Mouse (Mus musculus) urinary bladder, postnatal 36 days (tissue): Measurements from ENCODE around the gene Gpatch2.

ENCODE experiments used
- DNase-seq, 2 experiments: peaks; one replicate each; pipeline ENCODE4 v3.0.0; 2022; ENCODE audit warnings: low spot score in 2 of 2, mixed read lengths in 1 of 2

The Gpatch2 gene

DNA sequence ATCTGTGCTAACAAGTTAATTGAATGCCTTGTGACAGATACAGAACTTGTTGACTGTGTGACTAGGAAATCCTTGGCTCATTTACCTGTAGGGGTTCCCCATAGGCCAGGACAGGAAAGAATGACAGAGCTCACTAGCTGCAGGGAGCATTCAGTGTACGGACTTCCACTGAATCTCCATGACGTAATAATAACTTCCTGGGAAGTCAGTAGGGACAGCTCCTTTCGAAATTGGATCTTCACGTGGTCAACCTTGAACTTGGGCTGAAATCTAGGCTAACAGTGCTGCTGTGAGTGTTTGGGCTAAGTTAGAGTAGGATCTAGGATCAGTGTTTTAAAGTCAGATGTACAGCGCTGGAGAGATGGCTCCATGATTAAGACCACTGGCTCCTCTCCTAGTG, 29.4 kb downstream of the Gpatch2 start:
- DNase-seq: no peak

DNA sequence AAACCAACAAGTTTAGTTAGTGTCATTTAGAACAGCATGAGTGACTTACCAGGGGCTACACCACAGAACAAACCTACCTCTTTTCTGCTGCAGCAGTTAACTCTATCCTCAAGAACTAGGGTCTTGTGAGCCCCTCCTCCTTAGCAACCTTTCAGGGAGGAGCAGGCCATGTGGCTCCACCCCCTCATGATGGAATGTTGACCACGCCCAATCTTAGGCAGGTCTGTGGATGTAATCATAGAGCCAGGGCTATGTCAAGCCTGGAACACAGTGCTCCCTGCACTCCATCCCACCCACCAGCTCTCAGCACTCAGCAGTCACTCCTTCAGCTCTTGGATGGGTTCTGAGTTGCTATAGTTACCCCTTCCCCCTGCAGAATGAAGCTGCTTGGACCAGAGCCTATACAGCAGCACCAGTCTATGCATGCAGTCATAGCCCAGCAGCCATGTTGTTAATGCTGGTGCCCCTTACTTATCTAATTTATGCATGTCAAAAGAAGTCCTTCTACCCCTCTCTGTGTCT, 35.5 kb downstream of the Gpatch2 start:
- DNase-seq: no peak

DNA sequence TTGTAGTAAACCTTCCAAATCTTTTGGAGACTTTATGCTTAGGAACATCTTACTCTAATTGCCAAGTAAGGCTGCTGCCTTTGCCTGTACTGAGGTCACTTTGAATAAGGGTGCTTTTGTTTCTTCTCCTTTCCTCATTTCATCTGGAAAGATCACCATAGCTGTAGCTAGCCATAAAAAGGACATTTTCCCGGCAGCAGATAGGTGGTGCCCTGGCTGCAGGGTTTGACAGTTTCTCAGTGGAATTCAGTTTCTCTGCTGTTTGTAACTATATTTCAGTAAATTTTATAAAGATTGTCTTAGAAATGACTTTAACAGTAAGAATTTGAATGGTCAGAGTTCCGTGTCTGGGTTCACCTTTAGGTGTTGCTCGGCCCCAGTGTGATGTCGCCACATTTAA, 43.4 kb downstream of the Gpatch2 start:
- no peak for DNase-seq

DNA sequence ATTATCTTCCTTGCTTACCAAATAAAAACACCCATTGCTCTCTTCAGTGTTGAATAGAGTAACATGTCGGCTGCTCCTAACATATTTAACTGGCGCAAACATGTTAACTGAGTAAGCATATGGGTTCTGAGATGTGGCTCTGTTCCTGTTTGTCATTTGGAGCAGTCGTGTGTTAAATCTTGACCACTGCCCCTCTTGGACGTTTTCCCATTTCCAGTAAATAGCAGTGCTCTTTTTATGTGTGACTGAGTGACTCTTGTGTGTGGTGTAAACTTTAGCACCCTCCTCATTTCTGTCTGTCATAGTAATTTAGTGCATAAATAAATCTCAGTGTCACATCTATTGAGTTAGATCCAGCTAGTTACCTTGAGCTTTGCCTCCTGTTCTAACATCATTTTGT, 52.3 kb downstream of the Gpatch2 start:
- no peak for DNase-seq

DNA sequence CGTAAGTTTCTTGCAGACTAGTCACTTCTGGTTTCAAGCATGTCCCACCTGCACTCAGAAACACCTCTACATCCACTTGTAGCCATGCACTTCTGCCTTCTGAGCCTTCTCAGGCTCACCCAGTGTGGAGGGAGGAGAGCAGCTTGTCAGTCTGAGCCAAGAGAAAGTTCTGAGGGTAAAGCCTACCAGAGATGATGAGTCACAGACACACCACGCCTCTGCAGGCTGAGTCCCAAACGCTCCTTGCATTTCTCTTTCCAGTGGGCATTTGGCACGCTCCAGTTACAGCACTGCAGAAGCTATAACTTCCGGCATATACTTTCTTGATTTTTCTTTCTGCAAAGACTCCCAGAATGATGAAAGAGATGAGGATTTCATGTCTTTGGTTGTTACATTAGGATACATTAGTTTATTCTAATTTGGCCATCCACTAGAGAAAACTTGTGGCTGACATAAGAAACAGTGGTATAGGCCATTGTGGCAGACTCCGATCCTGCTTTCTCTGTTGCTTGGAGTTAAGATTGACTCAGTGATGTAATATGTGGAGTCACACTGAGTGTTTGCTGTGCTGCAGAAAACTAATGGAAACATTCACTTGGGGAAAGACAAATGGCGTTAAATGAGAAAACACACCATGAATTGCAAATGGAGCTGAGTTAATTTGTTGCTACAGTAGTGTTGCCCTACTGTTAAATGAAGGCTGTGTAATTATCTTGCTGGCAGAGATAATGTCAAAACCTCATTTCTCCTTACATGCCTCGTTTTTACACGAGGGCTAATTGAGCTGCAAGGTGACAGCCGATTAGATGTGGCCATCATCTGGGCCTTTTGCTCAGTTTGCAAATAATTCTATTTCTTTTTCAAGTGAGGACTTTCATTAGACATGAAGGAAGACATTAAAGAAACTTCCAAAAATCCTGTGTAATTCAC, 55.3 kb downstream of the Gpatch2 start:
- peak in 1 of 2 experiments; percentile 17 for DNase-seq

DNA sequence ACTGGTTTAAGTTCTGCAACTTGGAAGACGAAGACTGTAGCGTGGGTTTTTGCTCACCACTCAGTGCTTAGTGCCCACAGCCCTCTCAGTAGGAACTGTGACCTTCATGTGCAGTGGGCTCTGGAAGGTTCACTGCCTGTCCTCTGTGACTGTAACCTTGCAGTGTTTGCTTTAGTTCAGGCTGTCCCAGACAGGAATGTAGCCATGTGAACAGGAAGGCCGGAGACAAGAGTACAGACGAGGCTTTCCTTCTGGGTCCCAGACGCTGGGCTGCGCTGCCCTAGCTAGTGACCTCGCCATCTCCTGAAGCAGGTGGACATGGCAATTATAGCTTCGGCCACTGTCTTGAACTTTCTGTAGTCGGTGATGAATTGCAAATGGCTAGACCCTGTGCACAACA, 62.0 kb downstream of the Gpatch2 start:
- no peak for DNase-seq

DNA sequence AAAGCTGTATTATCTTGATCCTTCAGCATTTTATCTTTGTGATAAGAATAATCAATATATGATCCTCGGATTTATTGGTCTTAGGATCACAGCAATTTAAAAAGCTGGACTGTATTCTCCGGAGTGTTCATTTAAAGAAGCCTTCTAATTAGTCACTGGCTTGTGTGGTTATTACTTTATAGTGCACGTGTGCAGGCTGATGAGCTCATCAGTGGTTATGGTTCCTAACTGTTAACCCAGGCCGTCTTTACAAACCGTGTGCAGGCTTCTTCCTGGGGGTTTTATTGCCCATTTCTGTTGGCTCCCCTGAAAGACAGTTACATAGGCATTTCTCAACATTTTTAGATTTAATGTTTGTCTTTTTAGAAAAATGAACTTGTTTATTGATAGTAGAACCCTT, 63.2 kb downstream of the Gpatch2 start:
- DNase-seq: no peak

DNA sequence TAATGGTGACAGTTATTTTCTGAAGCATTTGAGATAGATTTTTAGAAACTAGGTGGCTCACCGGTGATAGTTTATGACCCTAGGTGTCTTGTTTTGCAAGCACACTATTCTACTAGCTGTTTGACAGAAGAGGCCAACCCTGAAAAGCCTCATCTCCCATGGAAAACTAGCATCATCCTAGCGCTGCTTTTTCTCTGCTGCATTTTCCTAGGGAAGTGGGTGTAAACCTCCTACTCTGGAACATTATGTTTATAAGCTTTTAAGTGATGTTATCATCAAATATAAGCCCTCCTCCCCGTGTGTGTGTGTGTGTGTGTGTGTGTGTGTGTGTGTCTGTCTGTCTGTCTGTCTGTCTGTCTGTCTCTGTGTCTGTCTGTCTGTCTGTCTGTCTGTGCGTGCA, 64.5 kb downstream of the Gpatch2 start:
- DNase-seq: no peak

DNA sequence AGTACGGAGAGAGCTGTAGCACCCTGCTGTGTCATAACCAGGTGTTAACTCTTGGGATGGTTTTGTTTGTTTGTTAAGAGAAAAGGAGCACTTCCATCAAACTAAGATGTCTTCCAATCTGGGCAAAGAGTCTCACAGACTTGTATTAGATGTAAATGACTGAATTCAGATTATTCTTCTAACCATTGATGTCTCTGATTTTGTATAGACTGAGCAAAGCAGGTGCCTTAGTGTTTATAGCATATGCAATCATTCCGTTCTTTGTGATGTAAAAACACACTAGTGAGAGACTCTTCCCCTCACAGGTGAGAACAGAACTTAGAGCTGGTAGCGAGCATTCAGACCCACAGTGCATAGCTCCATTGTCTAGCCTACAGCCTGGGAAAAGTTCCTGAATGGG, 67.0 kb downstream of the Gpatch2 start:
- DNase-seq: no peak

DNA sequence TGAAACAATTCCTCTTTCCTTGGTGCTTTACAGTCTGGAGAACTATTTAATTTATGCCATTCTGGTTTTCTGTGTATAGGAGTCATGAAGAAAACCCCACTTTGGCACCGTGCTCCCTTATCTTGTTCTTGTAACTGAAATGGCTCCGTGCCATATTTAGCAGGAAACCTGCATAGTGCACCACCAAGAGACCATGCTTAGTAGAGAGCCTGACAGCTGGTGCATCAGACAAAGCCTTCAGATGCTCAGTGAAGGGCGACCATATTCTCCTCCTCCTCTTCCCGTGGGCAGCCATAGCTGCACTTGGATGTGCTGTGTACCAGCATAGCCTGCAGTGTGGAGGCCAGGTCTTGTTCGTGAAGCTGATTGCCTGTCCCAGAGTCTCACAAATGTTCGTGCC, 67.5 kb downstream of the Gpatch2 start:
- no peak for DNase-seq

DNA sequence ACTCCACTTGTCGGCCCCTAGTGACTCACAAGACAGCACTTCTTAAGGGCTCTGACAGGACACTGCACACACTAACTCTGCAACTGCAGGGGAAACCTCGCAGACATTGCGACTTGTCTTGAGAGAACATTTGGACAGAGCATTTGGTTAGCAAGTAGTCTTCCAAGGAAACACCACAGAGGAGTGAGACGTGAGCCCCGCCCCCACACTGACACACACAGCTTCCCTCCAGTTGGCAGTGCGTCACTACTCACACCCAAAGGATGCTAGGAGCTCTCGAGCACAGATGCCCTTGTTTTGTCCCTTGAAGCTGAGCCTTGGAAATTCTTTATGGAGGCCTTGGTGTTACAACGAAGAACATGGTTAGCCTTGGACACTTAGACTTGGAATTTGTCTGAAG, 70.4 kb downstream of the Gpatch2 start:
- DNase-seq: no peak

DNA sequence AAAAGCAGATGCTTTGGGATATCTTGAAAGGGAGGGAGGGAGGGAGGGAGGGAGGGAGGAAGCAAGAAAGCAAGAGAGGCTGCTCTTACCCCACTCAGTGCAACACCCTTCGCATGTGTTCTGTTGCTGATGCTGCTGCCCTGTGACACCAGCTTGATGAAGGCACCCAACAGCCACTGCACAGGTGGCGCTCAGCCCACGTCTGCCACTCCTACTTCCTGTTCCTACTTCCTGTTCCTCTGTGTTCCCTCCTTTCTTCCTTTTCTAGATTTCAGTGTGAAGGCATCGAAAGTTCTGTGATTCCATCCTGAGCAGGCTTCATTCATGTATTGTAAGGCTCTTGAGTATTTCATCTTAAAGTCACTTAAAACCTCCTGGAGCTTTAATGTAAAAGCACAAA, 71.1 kb downstream of the Gpatch2 start:
- DNase-seq: no peak

DNA sequence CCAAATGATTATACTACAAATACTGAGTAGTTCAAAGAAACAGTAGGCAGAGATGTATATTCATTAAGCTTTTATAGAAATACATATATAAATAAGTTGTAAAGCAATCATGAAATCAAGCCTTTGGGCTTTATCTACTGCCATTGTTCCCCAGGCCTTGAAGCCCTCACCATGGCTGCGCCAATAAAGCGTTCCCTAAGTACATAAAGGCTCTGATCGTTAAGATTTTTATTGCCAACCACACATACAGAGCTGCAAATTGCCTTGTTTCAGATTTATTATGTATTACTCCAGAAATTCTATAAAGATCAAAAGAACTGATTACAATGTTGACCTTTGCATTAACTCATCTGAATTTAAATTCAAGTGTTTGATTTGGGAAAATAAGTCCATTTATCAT, 71.6 kb downstream of the Gpatch2 start:
- DNase-seq: no peak

DNA sequence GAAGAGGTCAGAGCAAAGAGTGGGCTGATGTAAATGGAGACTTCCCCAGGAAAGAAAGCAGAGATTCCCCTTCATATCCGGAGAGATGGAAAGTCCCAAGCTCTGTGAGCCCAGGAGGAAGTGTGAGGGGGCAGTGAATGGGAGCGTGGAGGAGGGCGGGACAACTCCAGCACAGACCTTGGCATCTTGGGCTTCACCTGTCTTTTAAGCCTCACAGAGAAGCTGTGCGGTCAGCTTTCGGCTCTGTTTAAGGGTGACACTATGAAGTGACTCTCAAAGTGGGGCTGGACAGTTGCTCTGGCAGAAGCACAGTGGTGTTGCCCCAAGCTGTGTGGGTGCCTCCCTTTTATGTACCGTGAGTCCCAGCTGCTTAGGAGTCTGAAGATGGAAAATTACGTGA, 74.9 kb downstream of the Gpatch2 start:
- no peak for DNase-seq

DNA sequence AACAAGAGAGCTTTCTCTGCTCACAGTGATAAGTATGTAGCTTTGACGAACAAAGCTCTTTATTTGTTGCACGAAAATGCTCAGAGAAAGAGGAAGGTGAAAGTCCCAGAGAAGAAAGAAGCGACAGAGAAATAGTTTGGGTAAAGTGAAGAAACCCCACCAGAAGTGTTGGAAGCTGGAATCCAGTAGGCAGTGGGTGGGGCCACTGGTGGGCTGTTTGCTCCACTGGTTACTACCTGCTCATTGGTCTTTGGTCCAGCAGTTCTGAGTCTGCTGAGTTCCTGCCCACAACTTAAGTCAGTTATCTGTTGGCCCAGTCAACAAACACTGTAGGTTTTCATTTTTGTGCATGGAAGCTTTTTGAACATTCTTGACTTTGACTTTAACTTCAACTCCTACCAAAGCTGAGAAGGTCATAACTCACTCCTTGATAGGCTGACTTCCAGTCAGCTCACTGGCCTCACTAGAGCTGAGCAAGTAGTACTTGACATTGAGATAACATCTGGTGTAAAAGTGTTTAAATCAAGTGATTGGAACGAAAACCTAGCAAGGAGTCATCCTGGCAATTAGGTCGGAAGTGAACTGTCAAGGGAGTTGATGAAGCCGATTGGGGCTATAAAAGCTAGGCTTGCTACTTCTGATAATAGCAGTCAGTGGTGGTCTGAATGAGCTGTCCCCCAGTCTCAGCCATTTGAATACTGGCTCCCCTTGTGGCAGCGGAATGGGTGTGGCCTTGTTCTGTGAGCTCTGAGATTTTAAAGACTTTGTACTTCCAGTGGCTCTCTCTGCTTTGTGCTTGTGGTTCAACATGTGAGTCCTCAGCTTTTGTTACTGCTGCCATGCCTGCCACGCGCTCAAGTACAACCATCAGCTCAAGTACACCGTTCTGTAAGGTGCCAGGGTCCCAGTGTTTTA, 76.4 kb downstream of the Gpatch2 start:
- DNase-seq: no peak

DNA sequence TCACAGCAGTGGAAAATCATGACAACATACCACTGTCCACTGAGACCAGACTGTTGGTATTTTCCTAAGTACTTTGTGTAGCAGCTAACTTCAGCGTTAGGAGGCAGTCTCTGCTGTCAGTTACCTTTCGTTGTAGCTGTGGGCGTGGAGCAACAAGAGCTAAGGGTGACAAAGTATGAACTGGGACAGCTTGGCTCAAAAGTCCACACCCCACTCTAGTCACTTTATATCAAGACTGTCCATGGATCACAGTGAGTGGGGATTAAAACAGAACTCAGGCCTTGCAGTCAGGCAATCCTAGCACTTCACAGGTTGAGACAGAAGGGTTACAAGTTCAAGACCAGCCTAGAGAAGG, 77.1 kb downstream of the Gpatch2 start:
- no peak for DNase-seq

DNA sequence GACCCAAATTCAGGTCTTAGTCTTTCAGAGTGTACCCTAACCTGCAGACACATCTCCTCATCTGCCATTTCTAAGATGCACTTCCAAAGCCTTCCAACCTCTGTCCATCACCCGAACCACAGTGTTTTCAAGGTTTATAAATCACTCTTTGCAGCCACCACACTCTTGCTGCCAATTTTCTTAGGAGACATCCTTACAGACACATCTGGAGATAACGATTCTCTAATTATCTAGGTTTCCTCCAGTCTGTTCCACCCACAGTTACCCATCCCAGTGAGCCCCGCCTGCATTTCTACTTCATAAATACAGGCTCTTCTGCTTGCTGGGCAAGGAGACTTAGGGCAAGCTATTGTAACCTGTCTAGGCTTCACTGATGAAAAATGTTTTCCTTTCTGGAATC, 77.9 kb downstream of the Gpatch2 start:
- DNase-seq: no peak

DNA sequence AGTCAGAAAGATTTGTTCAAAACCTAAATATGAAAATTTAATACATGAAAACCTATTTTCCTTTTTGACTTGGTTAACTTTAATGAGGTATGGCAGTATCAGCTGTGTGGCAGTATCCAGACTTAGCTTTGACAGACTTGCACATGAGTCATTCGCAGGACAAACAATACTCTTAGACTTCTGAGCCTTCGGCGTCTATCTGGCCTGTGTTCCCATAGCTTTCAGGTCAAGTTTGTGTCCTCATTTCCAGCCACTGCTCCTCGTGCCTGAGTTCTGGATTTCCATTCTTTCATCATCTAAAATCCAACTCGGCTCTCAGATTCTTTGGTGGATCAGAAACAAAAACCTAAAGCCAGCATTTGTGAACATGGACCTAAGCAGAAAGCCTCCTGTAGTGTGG, 79.2 kb downstream of the Gpatch2 start:
- DNase-seq: no peak

DNA sequence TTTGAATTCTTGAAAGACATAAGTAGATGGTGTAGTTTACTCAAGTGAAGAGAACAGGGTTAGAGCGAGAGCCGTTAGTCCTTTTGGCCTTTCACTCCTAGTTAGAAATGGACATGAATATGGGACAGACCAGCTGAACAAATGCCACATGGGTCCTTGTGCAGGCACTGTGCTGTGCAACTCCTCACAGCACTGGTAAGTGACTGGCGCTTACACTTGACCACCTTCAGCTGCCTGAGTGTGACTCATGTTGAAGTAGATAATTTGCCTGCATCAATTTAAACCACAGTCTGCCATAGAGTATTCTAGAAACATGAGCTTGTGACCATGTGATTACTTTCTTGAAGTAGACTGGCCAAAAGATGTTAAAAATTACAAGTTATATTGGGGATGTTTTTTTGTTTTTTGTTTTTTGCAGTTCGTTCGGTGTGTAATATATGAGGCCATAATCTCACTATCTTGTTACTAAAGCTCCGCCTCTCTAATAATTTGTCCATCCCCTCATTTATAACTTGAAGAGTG, 79.8 kb downstream of the Gpatch2 start:
- DNase-seq: no peak

DNA sequence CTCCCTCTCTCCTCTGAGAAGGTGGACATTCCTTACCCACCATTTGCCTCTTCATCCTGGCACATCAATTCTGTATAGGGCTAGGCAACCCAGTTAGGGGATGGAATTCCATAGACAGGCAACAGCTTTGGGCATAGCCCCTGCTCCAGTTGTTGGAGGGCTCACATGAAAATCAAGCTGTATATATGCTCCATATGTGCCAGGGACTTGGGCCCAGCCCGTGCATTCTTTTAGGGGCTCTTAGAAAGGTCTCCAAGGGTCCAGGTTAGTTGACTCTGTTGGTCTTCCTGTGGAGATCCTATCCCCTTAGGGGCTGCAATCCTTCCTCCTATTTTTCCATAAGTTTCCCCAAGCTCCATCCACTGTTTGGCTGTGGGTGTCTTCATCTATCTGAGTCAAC, 80.4 kb downstream of the Gpatch2 start:
- no peak for DNase-seq

DNA sequence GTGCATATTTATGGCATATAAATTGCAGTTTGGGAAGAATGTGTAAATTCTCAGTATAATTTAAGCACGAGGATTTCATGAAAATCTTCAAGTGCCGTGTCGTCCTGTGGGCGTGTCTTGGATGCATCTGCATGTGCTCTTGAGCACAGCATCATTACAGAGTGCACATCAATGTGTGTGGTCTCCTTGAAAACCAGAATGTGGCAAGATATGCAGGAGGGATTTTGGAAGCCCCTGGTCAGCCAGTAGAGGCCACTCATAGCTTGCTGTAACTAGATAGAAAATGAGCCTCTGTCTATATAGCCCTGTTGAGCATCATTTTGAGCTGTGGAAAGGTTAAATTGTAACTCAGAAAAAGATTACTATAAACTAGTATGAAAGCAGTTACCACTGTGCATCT, 83.9 kb downstream of the Gpatch2 start:
- DNase-seq: no peak

DNA sequence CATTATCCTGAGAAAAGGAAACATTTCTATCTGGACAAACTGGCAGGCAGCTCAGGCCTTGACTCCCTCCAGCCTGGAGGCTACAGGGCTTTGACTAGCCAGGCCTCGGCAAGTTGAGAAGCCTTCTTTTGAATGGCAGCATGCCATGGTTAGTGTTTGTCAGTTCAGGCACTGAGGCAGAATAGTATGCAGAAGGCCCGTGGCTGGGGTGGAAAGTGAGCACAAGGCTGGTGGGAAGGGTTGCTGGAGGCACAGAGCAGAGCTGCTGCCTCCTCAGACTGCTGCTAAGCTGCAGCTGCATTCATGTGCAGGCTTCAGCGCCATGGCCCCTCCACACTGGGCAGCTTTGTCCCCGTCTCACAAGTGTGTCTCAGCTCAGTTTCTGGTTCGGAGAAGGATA, 85.3 kb downstream of the Gpatch2 start:
- DNase-seq: no peak
